Mouse (Mus musculus) CH12.LX (cell line): ENCODE results near the gene Rbm47. TPM values are rescaled to one million over a fixed set of nuclear protein-coding genes. Genes with fewer than 3 reads are reported as not detected.

Experiments used
- DNase-seq: peaks from one replicate; pipeline ENCODE4 v3.0.0-alpha.2; 2013; ENCODE audit errors: extremely low read depth
- H3K27ac ChIP-seq: 2 replicates; pipeline ENCODE4 v1.5.1; 2012; ENCODE audit warnings: low read depth, mild to moderate bottlenecking, control low read depth, moderate library complexity; ENCODE audit not compliant: insufficient read depth
- H3K27me3 ChIP-seq: replicated peaks from 2 replicates; pipeline ENCODE3; 2012; ENCODE audit warnings: inconsistent platforms
- H3K36me3 ChIP-seq, 2 experiments: replicated peaks in 1 of 2; 2 replicates each; pipeline versions ENCODE3 to v1.6.1; 2012; ENCODE audit warnings: inconsistent platforms in 1 of 2, low read length in 1 of 2, mild to moderate bottlenecking in 1 of 2, mixed read lengths in 1 of 2, moderate library complexity in 1 of 2; ENCODE audit not compliant: control insufficient read depth in 1 of 2, insufficient read depth in 1 of 2
- H3K4me1 ChIP-seq, 2 experiments: 2 replicates each; pipeline ENCODE4 v1.6.1; 2012; ENCODE audit warnings: inconsistent platforms in 1 of 2, moderate library complexity in 1 of 2; ENCODE audit not compliant: insufficient read depth in 2 of 2, control insufficient read depth in 1 of 2
- H3K4me2 ChIP-seq: 2 replicates; pipeline ENCODE4 v1.6.1; 2012; ENCODE audit warnings: low read depth, mild to moderate bottlenecking, control low read depth; ENCODE audit not compliant: poor library complexity, insufficient read depth, severe bottlenecking
- H3K4me3 ChIP-seq, 3 experiments: fragments of 150-350 bp in 1 of 3; sonication (generic) in 1 of 3; replicated peaks in 1 of 3; 2 replicates each; pipeline versions ENCODE3 to v1.5.1; 2011 to 2012; ENCODE audit warnings: low read depth in 2 of 3, low read length in 2 of 3, mild to moderate bottlenecking in 2 of 3, moderate library complexity in 2 of 3, control low read depth in 1 of 3, improper control_type of control experiment in 1 of 3, inconsistent platforms in 1 of 3, mixed read lengths in 1 of 3; ENCODE audit not compliant: poor library complexity in 1 of 3
- H3K79me2 ChIP-seq: replicated peaks from 2 replicates; pipeline ENCODE4 v1.6.1; 2012; ENCODE audit warnings: mild to moderate bottlenecking, moderate library complexity; ENCODE audit not compliant: control insufficient read depth, poor library complexity, insufficient read depth, severe bottlenecking; ENCODE audit errors: extremely low read depth
- H3K9ac ChIP-seq: 2 replicates; pipeline ENCODE4 v1.6.1; 2012; ENCODE audit warnings: low read depth, mild to moderate bottlenecking, control low read depth, moderate library complexity; ENCODE audit not compliant: insufficient read depth
- H3K9me3 ChIP-seq: replicated peaks from 2 replicates; pipeline ENCODE3; 2012; ENCODE audit warnings: low read length, inconsistent platforms, mixed read lengths
- BHLHE40 ChIP-seq: IDR thresholded peaks from 2 replicates; pipeline ENCODE4 v1.6.1; 2011; ENCODE audit warnings: mild to moderate bottlenecking, low read depth, low read length, improper control_type of control experiment
- CHD2 ChIP-seq: IDR thresholded peaks from 2 replicates; pipeline ENCODE4 v1.6.1; 2011; ENCODE audit warnings: low read length, improper control_type of control experiment
- CTCF ChIP-seq, 2 experiments: IDR thresholded peaks in 1 of 2; conservative IDR thresholded peaks in 1 of 2; 2 replicates each; pipeline ENCODE4 v1.5.1; 2011 to 2012; ENCODE audit warnings: low read depth in 2 of 2, low read length in 2 of 2, improper control_type of control experiment in 1 of 2, inconsistent platforms in 1 of 2, mild to moderate bottlenecking in 1 of 2, moderate library complexity in 1 of 2
- E2F4 ChIP-seq: IDR thresholded peaks from 2 replicates; pipeline ENCODE4 v1.6.1; 2011; ENCODE audit warnings: low read depth, low read length, improper control_type of control experiment; ENCODE audit not compliant: insufficient replicate concordance
- EP300 ChIP-seq: IDR thresholded peaks from 2 replicates; pipeline ENCODE4 v1.6.1; 2011; ENCODE audit warnings: low read length, improper control_type of control experiment
- ETS1 ChIP-seq: conservative IDR thresholded peaks from 2 replicates; pipeline ENCODE4 v1.6.1; 2012; ENCODE audit warnings: low read depth, mild to moderate bottlenecking, inconsistent platforms, low read length, improper control_type of control experiment, moderate library complexity
- IRF4 ChIP-seq: IDR thresholded peaks from 2 replicates; pipeline ENCODE4 v1.6.1; 2014; ENCODE audit warnings: low read depth, mild to moderate bottlenecking, inconsistent platforms, low read length, improper control_type of control experiment
- JUN ChIP-seq: IDR thresholded peaks from 2 replicates; pipeline ENCODE4 v1.6.1; 2011; ENCODE audit warnings: low read depth, mild to moderate bottlenecking, low read length, improper control_type of control experiment, moderate library complexity; ENCODE audit not compliant: insufficient read depth
- JUND ChIP-seq: conservative IDR thresholded peaks from 2 replicates; pipeline ENCODE4 v1.6.1; 2011; ENCODE audit warnings: low read depth, low read length, improper control_type of control experiment
- KAT2A ChIP-seq: IDR thresholded peaks from 2 replicates; pipeline ENCODE4 v1.6.1; 2012; ENCODE audit warnings: low read length, improper control_type of control experiment, inconsistent platforms; ENCODE audit not compliant: insufficient replicate concordance
- MAZ ChIP-seq: IDR thresholded peaks from 2 replicates; pipeline ENCODE4 v1.6.1; 2012; ENCODE audit warnings: low read depth, mild to moderate bottlenecking, inconsistent platforms, low read length, improper control_type of control experiment, moderate library complexity
- MEF2A ChIP-seq: IDR thresholded peaks from 2 replicates; pipeline ENCODE4 v1.6.1; 2014; ENCODE audit warnings: low read depth, mild to moderate bottlenecking, inconsistent platforms, low read length, improper control_type of control experiment, borderline replicate concordance
- MYC ChIP-seq: IDR thresholded peaks from 2 replicates; pipeline ENCODE4 v1.6.1; 2011; ENCODE audit warnings: low read depth, mild to moderate bottlenecking, improper control_type of control experiment, low read length
- RAD21 ChIP-seq: IDR thresholded peaks from 2 replicates; pipeline ENCODE4 v1.6.1; 2011; ENCODE audit warnings: low read depth, mild to moderate bottlenecking, low read length, improper control_type of control experiment, moderate library complexity
- SMC3 ChIP-seq: IDR thresholded peaks from 2 replicates; pipeline ENCODE4 v1.6.1; 2011; ENCODE audit warnings: low read depth, low read length, improper control_type of control experiment
- TCF12 ChIP-seq: IDR thresholded peaks from 2 replicates; pipeline ENCODE4 v1.6.1; 2014; ENCODE audit warnings: low read depth, mild to moderate bottlenecking, inconsistent platforms, low read length, improper control_type of control experiment
- USF2 ChIP-seq: conservative IDR thresholded peaks from 2 replicates; pipeline ENCODE4 v1.6.1; 2011; ENCODE audit warnings: low read depth, low read length, improper control_type of control experiment
- ZC3H11A ChIP-seq: IDR thresholded peaks from 2 replicates; pipeline ENCODE4 v1.6.1; 2012; ENCODE audit warnings: low read depth, mild to moderate bottlenecking, inconsistent platforms, low read length, improper control_type of control experiment
- ZNF384 ChIP-seq: IDR thresholded peaks from 2 replicates; pipeline ENCODE4 v1.6.1; 2012; ENCODE audit warnings: low read depth, low read length, improper control_type of control experiment, inconsistent platforms
- dilution Hi-C: fragments of 300-500 bp; cut with MboI; formaldehyde crosslinking; loops from 2 replicates; pipeline ENCODE4 v1.14.3; 2020; ENCODE audit warnings: low sequenced_read_pairs; ENCODE audit not compliant: extremely low pct_unique_long_range_greater_than_20kb, extremely low pct_ligation_motif_present
- in situ Hi-C: fragments of 300-500 bp; cut with MboI; formaldehyde crosslinking; loops from 3 replicates; pipeline ENCODE4 v1.14.3; 2019; ENCODE audit warnings: low sequenced_read_pairs, low pct_ligation_motif_present, low pct_unique_long_range_greater_than_20kb, mixed read lengths
- polyA plus RNA-seq: library from polyadenylated mRNA; unstranded; fragments of >175 nt; gene quantifications from 2 replicates; pipeline ENCODE4 v1.2.1, GENCODE M21; 2012; ENCODE audit warnings: low read depth; ENCODE audit not compliant: insufficient read length
- total RNA-seq, 2 experiments: library from RNA; depleted of rRNA; stranded (reverse); fragments of 300-350 nt in 1 of 2; fragments of >200 nt in 1 of 2; gene quantifications; 2 replicates each; pipeline ENCODE4 v1.2.3; 2012 to 2014

Gene Rbm47
- total and polyA plus RNA-seq, 3 experiments: 0.08 to 9.2 (median 1.1) TPM

GRCm38 (mm10) chr5:66170591-66170990, 2.3 kb downstream of the Rbm47 start:
- peak overlapping the region; percentile 34; the same call in 1 of the 2 replicates for H3K4me2 ChIP-seq
- dilution Hi-C loops (no loop called here), in situ Hi-C loops (no loop called here)
- DNase-seq: no peak
- H3K9me3 ChIP-seq: peaks cover 4% of the 10 kb centered on the region
- H3K27me3 ChIP-seq: no peaks in the 10 kb centered on the region
- no peak for TF ChIP-seq IRF4
- TF ChIP-seq ETS1: peak; percentile 36
- no peak overlapping the region for H3K27ac ChIP-seq
- no peaks in the 10 kb centered on the region for H3K36me3 ChIP-seq
- H3K9ac ChIP-seq: no peak overlapping the region
- no peaks in the 10 kb centered on the region for H3K79me2 ChIP-seq
- H3K4me3 ChIP-seq: no peak overlapping the region
- H3K4me1 ChIP-seq: peaks cover 2 to 25% of the 10 kb centered on the region in 2 experiments

- H3K4me2 ChIP-seq: no peak overlapping the region
Observed at GRCm38 (mm10) chr5:66169099-66169485, 3.8 kb downstream of the Rbm47 start.

GRCm38 (mm10) chr5:66168462-66169098, 4.3 kb downstream of the Rbm47 start:
- Histone ChIP-seq H3K4me3 (no peak overlapping the region), H3K4me1 (peaks cover 6 to 27% of the 10 kb centered on the region in 2 experiments), H3K36me3 (no peaks in the 10 kb centered on the region), H3K27ac (peak overlapping the region; percentile 31; the same call in 1 of the 2 replicates), H3K9me3 (peaks cover 2% of the 10 kb centered on the region), H3K79me2 (no peaks in the 10 kb centered on the region), H3K9ac (peak overlapping the region; percentile 2; the same call in 1 of the 2 replicates), H3K27me3 (no peaks in the 10 kb centered on the region), H3K4me2 (no peak overlapping the region)
- dilution Hi-C loops: no loop called here
- peak; percentile 69 for TF ChIP-seq ZNF384
- no peak for TF ChIP-seq RAD21
- peak; percentile 21 for DNase-seq
- in situ Hi-C loops: no loop called here

More at GRCm38 (mm10) chr5:66169099-66169485, 3.8 kb downstream of the Rbm47 start:
- no peak overlapping the region for H3K4me3 ChIP-seq
- dilution Hi-C loops (no loop called here), in situ Hi-C loops (no loop called here)
- H3K79me2 ChIP-seq: no peaks in the 10 kb centered on the region
- H3K27me3 ChIP-seq: no peaks in the 10 kb centered on the region
- peak; percentile 71; the same call in 1 of the 2 replicates for TF ChIP-seq IRF4
- no peak; the same call in 1 of the 2 replicates for TF ChIP-seq ETS1
- TF ChIP-seq SMC3: no peak
- TF ChIP-seq ZC3H11A: no peak
- TF ChIP-seq MEF2A: 0 out of 2 replicates have a peak, but pooled peaks have one; percentile 14
- TF ChIP-seq KAT2A: no peak
- TF ChIP-seq EP300: peak; percentile 86
- no peak for TF ChIP-seq E2F4
- 0 out of 2 replicates have a peak, but pooled peaks have one; percentile 34 for TF ChIP-seq TCF12
- TF ChIP-seq MAZ: peak; percentile 19; the same call in 1 of the 2 replicates
- TF ChIP-seq CTCF (conservative IDR thresholded peaks at IDR 0.05 in 1 of 2, IDR thresholded peaks at IDR 0.05 in 1 of 2; ENCODE audit: low read depth in 2 of 2, low read length in 2 of 2): no peak
- TF ChIP-seq ZNF384: peak; percentile 95
- no peak for TF ChIP-seq USF2
- peak; percentile 47; the same call in 1 of the 2 replicates for TF ChIP-seq MYC
- TF ChIP-seq JUND: peak; percentile 64
- TF ChIP-seq BHLHE40: peak; percentile 46
- peak; percentile 41; the same call in 1 of the 2 replicates for TF ChIP-seq CHD2
- peak; percentile 46 for TF ChIP-seq JUN
- peak overlapping the region; percentile 2; the same call in 1 of the 2 replicates for H3K9ac ChIP-seq
- peak; percentile 71 for DNase-seq
- H3K9me3 ChIP-seq: peaks cover 2% of the 10 kb centered on the region
- H3K27ac ChIP-seq: peak overlapping the region; percentile 31; the same call in 1 of the 2 replicates
- H3K4me1 ChIP-seq: peaks cover 6 to 27% of the 10 kb centered on the region in 2 experiments
- H3K36me3 ChIP-seq: no peaks in the 10 kb centered on the region
